Mouse (Mus musculus): ENCODE data around the gene Sac3d1. TPM values are rescaled to one million over a fixed set of nuclear protein-coding genes. Genes with fewer than 3 reads are reported as not detected.
"Not testable (repeated sequence)": the region's sequence is repeated elsewhere in the genome, so short reads cannot be mapped to it uniquely, and the experiment has no call there.

Gene Sac3d1
- polyA plus RNA-seq, 1 experiment from 2014 or later = 57.5 TPM

GRCm38 (mm10) chr19:6133197-6133596 is 14.7 kb upstream of the Sac3d1 start:
- H3K9me3 ChIP-seq; H3K27ac ChIP-seq (replicated peaks); H3K4me3 ChIP-seq; ATAC-seq (ENCODE audit: low FRiP score, low read depth); H3K9ac ChIP-seq; H3K4me2 ChIP-seq; H3K4me1 ChIP-seq (replicated peaks); H3K27me3 ChIP-seq: not testable (repeated sequence)
- WGBS = 52% methylated on average over 1 of the region's 1 CpGs
- peaks cover 16% of the 10 kb centered on the region; the same call in 1 of the 2 replicates for H3K36me3 ChIP-seq

GRCm38 (mm10) chr19:6132171-6132827 is 13.8 kb upstream of the Sac3d1 start:
- 78% methylated on average over 7 of the region's 7 CpGs for WGBS
- no peak overlapping the region for H3K4me3 ChIP-seq
- no peaks in the 10 kb centered on the region for H3K27me3 ChIP-seq
- peaks cover 12% of the 10 kb centered on the region; the same call in 1 of the 2 replicates for H3K36me3 ChIP-seq
- peaks cover 5% of the 10 kb centered on the region; the same call in 1 of the 2 replicates for H3K4me1 ChIP-seq (replicated peaks)
- no peaks in the 10 kb centered on the region for H3K9me3 ChIP-seq
- H3K27ac ChIP-seq (replicated peaks) = no peak overlapping the region
- H3K9ac ChIP-seq = no peak overlapping the region
- ATAC-seq (ENCODE audit: low FRiP score, low read depth) = no peak
- no peak overlapping the region for H3K4me2 ChIP-seq

GRCm38 (mm10) chr19:6130414-6131128 is 12.1 kb upstream of the Sac3d1 start:
- not testable (repeated sequence) for ATAC-seq (ENCODE audit: low FRiP score, low read depth); H3K36me3 ChIP-seq; H3K27ac ChIP-seq (replicated peaks); H3K4me3 ChIP-seq; H3K4me2 ChIP-seq; H3K9me3 ChIP-seq; H3K27me3 ChIP-seq; H3K9ac ChIP-seq
- 74% methylated on average over 7 of the region's 7 CpGs for WGBS
- H3K4me1 ChIP-seq (replicated peaks) = peaks cover 10% of the 10 kb centered on the region

- H3K4me3 ChIP-seq = peak within 1 kb of the TSS; percentile 56
- WGBS = under 1% methylated on average over 32 of the region's 32 CpGs
These were observed 9.4 kb upstream of the Sac3d1 start, which contains the start of gene Snx15 for GRCm38 (mm10) chr19:6127760-6128341. Gene Snx15 (minus strand): TSS chr19:6128304.

GRCm38 (mm10) chr19:6126789-6127580 is 8.5 kb upstream of the Sac3d1 start:
- Histone ChIP-seq H3K4me2 (peak overlapping the region; percentile 55), H3K4me1 (replicated peaks) (peaks cover 12% of the 10 kb centered on the region), H3K27me3 (no peaks in the 10 kb centered on the region), H3K36me3 (no peaks in the 10 kb centered on the region), H3K4me3 (peak overlapping the region; percentile 56), H3K9ac (no peak overlapping the region), H3K9me3 (no peaks in the 10 kb centered on the region), H3K27ac (replicated peaks) (peak overlapping the region; percentile 89)
- 77% methylated on average over 10 of the region's 10 CpGs for WGBS
- ATAC-seq (ENCODE audit: low FRiP score, low read depth) = no peak

More at GRCm38 (mm10) chr19:6127760-6128341, 9.4 kb upstream of the Sac3d1 start, which contains the start of gene Snx15:
- Histone ChIP-seq H3K27ac (replicated peaks) (peak within 1 kb of the TSS; percentile 89), H3K4me2 (peak within 1 kb of the TSS; percentile 55), H3K36me3 (no peaks in the 10 kb centered on the region), H3K4me1 (replicated peaks) (peaks cover 12% of the 10 kb centered on the region), H3K27me3 (no peaks in the 10 kb centered on the region), H3K9me3 (no peaks in the 10 kb centered on the region), H3K9ac (peak within 1 kb of the TSS; percentile 65)
- ATAC-seq (ENCODE audit: low FRiP score, low read depth) = peak; percentile 95

- H3K9me3 ChIP-seq = no peaks in the 10 kb centered on the region
- no peak overlapping the region for H3K27ac ChIP-seq (replicated peaks)
- 19% methylated on average over 4 of the region's 4 CpGs for WGBS
- H3K4me3 ChIP-seq = no peak overlapping the region
- H3K9ac ChIP-seq = no peak overlapping the region
- no peak overlapping the region for H3K4me2 ChIP-seq
- no peaks in the 10 kb centered on the region for H3K27me3 ChIP-seq
- H3K4me1 ChIP-seq (replicated peaks) = peaks cover 12% of the 10 kb centered on the region
- ATAC-seq (ENCODE audit: low FRiP score, low read depth) = no peak
- no peaks in the 10 kb centered on the region for H3K36me3 ChIP-seq
These were observed 7.8 kb upstream of the Sac3d1 start for GRCm38 (mm10) chr19:6126289-6126688.

- 75% methylated on average over 2 of the region's 2 CpGs for WGBS
- Histone ChIP-seq H3K9ac (no peak overlapping the region), H3K4me3 (no peak overlapping the region), H3K36me3 (no peaks in the 10 kb centered on the region), H3K27me3 (no peaks in the 10 kb centered on the region), H3K9me3 (no peaks in the 10 kb centered on the region), H3K27ac (replicated peaks) (no peak overlapping the region), H3K4me1 (replicated peaks) (peaks cover 12% of the 10 kb centered on the region), H3K4me2 (no peak overlapping the region)
- no peak for ATAC-seq (ENCODE audit: low FRiP score, low read depth)
These were observed 6.4 kb upstream of the Sac3d1 start for GRCm38 (mm10) chr19:6124898-6125297.

GRCm38 (mm10) chr19:6123330-6123729 is 4.9 kb upstream of the Sac3d1 start:
- H3K36me3 ChIP-seq = no peaks in the 10 kb centered on the region
- H3K9me3 ChIP-seq = no peaks in the 10 kb centered on the region
- H3K4me2 ChIP-seq = no peak overlapping the region
- H3K27me3 ChIP-seq = no peaks in the 10 kb centered on the region
- H3K27ac ChIP-seq (replicated peaks) = no peak overlapping the region
- no peak overlapping the region for H3K4me3 ChIP-seq
- peaks cover 19% of the 10 kb centered on the region for H3K4me1 ChIP-seq (replicated peaks)
- ATAC-seq (ENCODE audit: low FRiP score, low read depth) = no peak
- no peak overlapping the region for H3K9ac ChIP-seq
- WGBS = 58% methylated on average over 8 of the region's 8 CpGs

- no peaks in the 10 kb centered on the region for H3K27me3 ChIP-seq
- peaks cover 25% of the 10 kb centered on the region for H3K4me1 ChIP-seq (replicated peaks)
- H3K4me3 ChIP-seq = no peak overlapping the region
- no peaks in the 10 kb centered on the region for H3K9me3 ChIP-seq
- no peak for ATAC-seq (ENCODE audit: low FRiP score, low read depth)
- no peak overlapping the region for H3K9ac ChIP-seq
- no peak overlapping the region for H3K4me2 ChIP-seq
- H3K27ac ChIP-seq (replicated peaks) = no peak overlapping the region
- no peaks in the 10 kb centered on the region for H3K36me3 ChIP-seq
- WGBS = 22% methylated on average over 17 of the region's 19 CpGs
These were observed 3.3 kb upstream of the Sac3d1 start for GRCm38 (mm10) chr19:6121761-6122160.

GRCm38 (mm10) chr19:6118677-6119185 is 281 bp upstream of the Sac3d1 start:
- Histone ChIP-seq H3K36me3 (peaks cover 22% of the 10 kb centered on the region), H3K9ac (peak overlapping the region; percentile 74), H3K4me1 (replicated peaks) (peaks cover 28% of the 10 kb centered on the region), H3K27ac (replicated peaks) (peak overlapping the region; percentile 92), H3K4me3 (peak overlapping the region; percentile 87), H3K27me3 (no peaks in the 10 kb centered on the region), H3K4me2 (peak overlapping the region; percentile 83), H3K9me3 (no peaks in the 10 kb centered on the region)
- peak; percentile 60 for ATAC-seq (ENCODE audit: low FRiP score, low read depth)
- WGBS = 1% methylated on average over 8 of the region's 8 CpGs

- Histone ChIP-seq H3K4me2 (peak overlapping the region; percentile 83), H3K4me3 (peak overlapping the region; percentile 87), H3K27ac (replicated peaks) (peak overlapping the region; percentile 92), H3K27me3 (no peaks in the 10 kb centered on the region), H3K4me1 (replicated peaks) (peaks cover 26% of the 10 kb centered on the region), H3K36me3 (peaks cover 25% of the 10 kb centered on the region), H3K9me3 (no peaks in the 10 kb centered on the region), H3K9ac (peak overlapping the region; percentile 74)
- no peak; the same call in 1 of the 2 replicates for ATAC-seq (ENCODE audit: low FRiP score, low read depth)
- 7% methylated on average over 32 of the region's 32 CpGs for WGBS
These were observed 984 bp downstream of the Sac3d1 start for GRCm38 (mm10) chr19:6117346-6117985.
